Mouse (Mus musculus) heart, postnatal 14 days (tissue): ENCODE measurements around the gene Stx8. TPM values are rescaled to one million over a fixed set of nuclear protein-coding genes. Genes with fewer than 3 reads are reported as not detected.

Experiments used
- DNase-seq, 2 experiments: peaks; one replicate each; pipeline ENCODE4 v3.0.0; 2021 to 2022
- intact Hi-C: fragments of 180-260 bp; cut with DNase I; formaldehyde crosslinking; loops from one replicate; pipeline ENCODE4 v1.15.1; 2025
- total RNA-seq, 2 experiments: library from RNA; stranded (reverse); gene quantifications; 2 replicates each; pipeline ENCODE4 v1.2.3; 2021

Stx8 gene
- total RNA-seq, 2 experiments from 2014 or later = 26.5 to 27.8 TPM

- intact Hi-C loops = no loop called here
- DNase-seq = peak; percentile 68 to 76
Measured at GRCm38 (mm10) chr11:68030771-68031170, 64.8 kb downstream of the Stx8 start.

- no peak for DNase-seq
- intact Hi-C loops = no loop called here
Measured at GRCm38 (mm10) chr11:68032448-68032847, 66.5 kb downstream of the Stx8 start.

GRCm38 (mm10) chr11:68033331-68033926 lies 67.4 kb downstream of the Stx8 start:
- intact Hi-C loops = no loop called here
- no peak for DNase-seq

GRCm38 (mm10) chr11:68034422-68034821 lies 68.4 kb downstream of the Stx8 start:
- DNase-seq = no peak
- intact Hi-C loops = no loop called here

- intact Hi-C loops = no loop called here
- no peak for DNase-seq
Measured at GRCm38 (mm10) chr11:68035303-68035891, 69.4 kb downstream of the Stx8 start.

GRCm38 (mm10) chr11:68036133-68036959 lies 70.4 kb downstream of the Stx8 start:
- intact Hi-C loops = no loop called here
- no peak for DNase-seq

- intact Hi-C loops = no loop called here
- no peak for DNase-seq
Measured at GRCm38 (mm10) chr11:68037093-68037492, 71.1 kb downstream of the Stx8 start.

- intact Hi-C loops = no loop called here
- no peak for DNase-seq
Measured at GRCm38 (mm10) chr11:68038101-68038500, 72.1 kb downstream of the Stx8 start.

GRCm38 (mm10) chr11:68044181-68044580 lies 78.2 kb downstream of the Stx8 start:
- intact Hi-C loops = no loop called here

GRCm38 (mm10) chr11:68046916-68047315 lies 80.9 kb downstream of the Stx8 start:
- DNase-seq = peak in 1 of 2 experiments; percentile 36
- intact Hi-C loops = no loop called here

More at GRCm38 (mm10) chr11:68044181-68044580, 78.2 kb downstream of the Stx8 start:
- DNase-seq = peak; percentile 34 to 37

GRCm38 (mm10) chr11:68049261-68050165 lies 83.5 kb downstream of the Stx8 start:
- DNase-seq = no peak
- intact Hi-C loops = no loop called here

GRCm38 (mm10) chr11:68050725-68051124 lies 84.7 kb downstream of the Stx8 start:
- intact Hi-C loops = no loop called here
- DNase-seq = no peak

- intact Hi-C loops = no loop called here
- DNase-seq = no peak
Measured at GRCm38 (mm10) chr11:68051305-68051704, 85.3 kb downstream of the Stx8 start.

GRCm38 (mm10) chr11:68058466-68059201 lies 92.6 kb downstream of the Stx8 start:
- intact Hi-C loops = no loop called here
- DNase-seq = peak; percentile 23 to 37

- intact Hi-C loops = no loop called here
- no peak for DNase-seq
Measured at GRCm38 (mm10) chr11:68060651-68061050, 94.7 kb downstream of the Stx8 start.

- intact Hi-C loops = no loop called here
- no peak for DNase-seq
Measured at GRCm38 (mm10) chr11:68062116-68062515, 96.1 kb downstream of the Stx8 start.

GRCm38 (mm10) chr11:68067806-68068205 lies 101.8 kb downstream of the Stx8 start:
- intact Hi-C loops = no loop called here
- no peak for DNase-seq

GRCm38 (mm10) chr11:68070086-68070485 lies 104.1 kb downstream of the Stx8 start:
- no peak for DNase-seq
- intact Hi-C loops = no loop called here

- intact Hi-C loops = no loop called here
- no peak for DNase-seq
Measured at GRCm38 (mm10) chr11:68071836-68072235, 105.8 kb downstream of the Stx8 start.
